ENCODE assay signal across 11 mouse cellular contexts in the genomic region with DNA sequence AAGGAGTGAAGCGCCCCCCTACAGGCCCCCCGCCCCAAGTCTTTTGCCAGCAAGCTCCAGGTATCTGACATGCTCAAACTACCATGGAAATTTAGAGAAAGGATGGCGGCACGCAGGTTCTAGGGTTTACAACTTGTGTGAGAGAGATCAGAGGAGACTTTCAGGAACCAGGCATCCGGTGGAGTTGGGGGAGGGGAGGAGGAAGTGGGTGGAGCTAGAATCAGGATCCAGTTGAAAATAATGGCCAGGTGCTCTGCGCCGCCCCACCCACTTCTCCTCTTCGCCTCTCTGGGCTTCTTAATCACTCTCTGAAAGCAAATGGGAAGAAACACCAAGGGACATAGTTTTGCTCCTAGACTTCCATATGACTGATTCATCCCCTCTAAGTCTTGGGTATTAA. TPM values are rescaled to one million over a fixed set of nuclear protein-coding genes. Genes with fewer than 3 reads are reported as not detected.
A peak's percentile ranks its signal among the peaks of the same experiment; 100 is the strongest.
DNase-seq lines count a peak whose midpoint lies in the region; ATAC-seq lines count a peak whose summit lies in the region.
"Had no signal": no experiment of that assay in that cellular context is flagged by ENCODE, and none has a peak within 500 bp of the region (broad histone marks: within the 10 kb centered on the region; RNA-seq: fewer than 3 reads in every experiment).

No protein-coding gene starts in this region.

- no peaks in the 10 kb centered on the region; the same call in 1 of the 2 replicates for H3K9me3 ChIP-seq in kidney, embryonic 15.5 days (replicated peaks)
- H3K9me3 ChIP-seq in embryonic facial prominence, embryonic 10.5 days, result peaks cover 3% of the 10 kb centered on the region; the same call in 1 of the 2 replicates

- no peak overlapping the region for H3K4me2 ChIP-seq in kidney, embryonic 15.5 days
- H3K4me2 ChIP-seq: liver, embryonic 13.5 days had no signal

- H3K9ac ChIP-seq in kidney, embryonic 15.5 days, result no peak overlapping the region
- H3K9ac ChIP-seq: liver, embryonic 13.5 days had no signal

- H3K4me3 ChIP-seq in kidney, embryonic 15.5 days (replicated peaks), result no peak overlapping the region
- no peak overlapping the region for H3K4me3 ChIP-seq in embryonic facial prominence, embryonic 10.5 days
- H3K4me3 ChIP-seq: liver, embryonic 13.5 days; megakaryocyte, embryonic 14.5 days had no signal

- peaks cover 6% of the 10 kb centered on the region; the same call in 1 of the 2 replicates for H3K4me1 ChIP-seq in kidney, embryonic 15.5 days
- peaks cover 44% of the 10 kb centered on the region for H3K4me1 ChIP-seq in embryonic facial prominence, embryonic 10.5 days
- H3K4me1 ChIP-seq: liver, embryonic 13.5 days; megakaryocyte, embryonic 14.5 days had no signal

- WGBS in kidney, embryonic 15.5 days, result 37% methylated on average over 8 of the region's 8 CpGs
- 48% methylated on average over 8 of the region's 8 CpGs for whole genome bisulfite sequencing in embryonic facial prominence, embryonic 10.5 days

- no peak overlapping the region for H3K27ac ChIP-seq in kidney, embryonic 15.5 days
- H3K27ac ChIP-seq in embryonic facial prominence, embryonic 10.5 days (replicated peaks), result no peak overlapping the region
- H3K27ac ChIP-seq: liver, embryonic 13.5 days had no signal

- no peak for ATAC-seq in kidney, embryonic 15.5 days (replicated peaks; ENCODE audit: low FRiP score)
- ATAC-seq in monocyte, adult 5-6 weeks (replicated peaks; ENCODE audit: insufficient number of reproducible peaks, low FRiP score, low TSS enrichment, poor library complexity, severe bottlenecking), result no peak
- ATAC-seq: inflammation-experienced regulatory T-cells, adult 6 months had no signal

- no peaks in the 10 kb centered on the region for H3K36me3 ChIP-seq in kidney, embryonic 15.5 days
- peaks cover 7% of the 10 kb centered on the region; the same call in 1 of the 2 replicates for H3K36me3 ChIP-seq in embryonic facial prominence, embryonic 10.5 days (replicated peaks)
- H3K36me3 ChIP-seq: liver, embryonic 13.5 days had no signal

- DNase-seq in kidney, postnatal 4 days, result peak; percentile 30 to 46
- DNase-seq in CD4-positive, CD25-positive, alpha-beta regulatory T cell, adult 2 months (ENCODE audit: low read depth, low spot score), result peak; percentile 50
- peak; percentile 21 for DNase-seq in embryonic facial prominence, embryonic 10.5 days (ENCODE audit: low spot score)
- peak; percentile 67 to 78 for DNase-seq in thymus, adult 18-20 months
- DNase-seq in ovary, postnatal 10 days (ENCODE audit: low spot score), result no peak
- no peak for DNase-seq in MN1 (ENCODE audit: low spot score)

- H3K27me3 ChIP-seq in kidney, embryonic 15.5 days, result peaks cover 15% of the 10 kb centered on the region
- H3K27me3 ChIP-seq in embryonic facial prominence, embryonic 10.5 days (replicated peaks; ENCODE audit: low read depth, poor library complexity, severe bottlenecking), result peaks cover 13% of the 10 kb centered on the region

RNA-seq across cellular contexts. Expression of a gene that starts 7.6 kb away (rescaled TPM):
- 12.8 and 13.9 TPM in 2 replicates for polyA plus RNA-seq in kidney, embryonic 15.5 days (2015; fragmentation: Nextera tagmentation; extraction: Ambion mirVana)
- 22.3 and 22.8 TPM in 2 replicates for polyA plus RNA-seq in embryonic facial prominence, embryonic 10.5 days (2016; fragmentation: Nextera tagmentation; extraction: Ambion mirVana)
- total RNA-seq in monocyte, adult 5-6 weeks (2017), result 0.10 to 0.11 TPM in 2 of 3 replicates, not detected in the other

Comparison
In these comparisons a context has a peak if more than half of its experiments do, and no peak if none do; other contexts are left out.
1. DNase-seq: peak in kidney, postnatal 4 days (2 of 2), CD4-positive, CD25-positive, alpha-beta regulatory T cell, adult 2 months (single experiment), embryonic facial prominence, embryonic 10.5 days (single experiment) and thymus, adult 18-20 months (2 of 2); none in ovary, postnatal 10 days (single experiment) and MN1 (single experiment).